Comparison of ENCODE assay signal across 16 mouse cellular contexts in genomic region chr10:39589765-39590546, GRCm38 (mm10). TPM values are rescaled to one million over a fixed set of nuclear protein-coding genes. Genes with fewer than 3 reads are reported as not detected.
DNase-seq lines count a peak whose midpoint lies in the region; ATAC-seq and TF ChIP-seq lines count a peak whose summit lies in the region.
"Had no signal": no experiment of that assay in that cellular context is flagged by ENCODE, and none has a peak within 500 bp of the region (broad histone marks: within the 10 kb centered on the region; RNA-seq: fewer than 3 reads in every experiment).

No protein-coding gene starts in this region.

- no peak overlapping the region for H3K9ac ChIP-seq in forebrain, embryonic 11.5 days (ENCODE audit: low read length)
- no peak overlapping the region for H3K9ac ChIP-seq in forebrain, embryonic 12.5 days
- H3K9ac ChIP-seq in midbrain, embryonic 11.5 days (ENCODE audit: low read length): no peak overlapping the region
- H3K9ac ChIP-seq: liver, embryonic 15.5 days; neural tube, embryonic 13.5 days had no signal

- 82% methylated on average over 19 of the region's 19 CpGs for WGBS in forebrain, embryonic 11.5 days
- 82% methylated on average over 19 of the region's 19 CpGs for WGBS in forebrain, embryonic 12.5 days
- 81% methylated on average over 19 of the region's 19 CpGs for WGBS in midbrain, embryonic 11.5 days
- WGBS in midbrain, embryonic 10.5 days: 86% methylated on average over 19 of the region's 19 CpGs
- WGBS in olfactory bulb, adult 2 months: 81% methylated on average over 19 of the region's 19 CpGs

- H3K9me3 ChIP-seq in forebrain, embryonic 11.5 days (ENCODE audit: control insufficient read depth, low read length): no peaks in the 10 kb centered on the region
- peaks cover 19% of the 10 kb centered on the region; the same call in 1 of the 2 replicates for H3K9me3 ChIP-seq in forebrain, embryonic 12.5 days
- H3K9me3 ChIP-seq in midbrain, embryonic 11.5 days (ENCODE audit: control insufficient read depth, low read length): no peaks in the 10 kb centered on the region; the same call in 1 of the 2 replicates
- peaks cover 15% of the 10 kb centered on the region for H3K9me3 ChIP-seq in midbrain, embryonic 10.5 days (replicated peaks)
- H3K9me3 ChIP-seq: liver, embryonic 15.5 days had no signal

- peaks cover 5% of the 10 kb centered on the region; the same call in 1 of the 2 replicates for H3K4me1 ChIP-seq in forebrain, embryonic 11.5 days (replicated peaks; ENCODE audit: control insufficient read depth, insufficient read depth, low read length)
- H3K4me1 ChIP-seq in forebrain, embryonic 12.5 days: peaks cover 30% of the 10 kb centered on the region
- peaks cover 4% of the 10 kb centered on the region for H3K4me1 ChIP-seq in midbrain, embryonic 11.5 days (ENCODE audit: control insufficient read depth, insufficient read depth, low read length)
- peaks cover 40% of the 10 kb centered on the region for H3K4me1 ChIP-seq in midbrain, embryonic 10.5 days
- peaks cover 14% of the 10 kb centered on the region for H3K4me1 ChIP-seq in olfactory bulb, adult 2 months (ENCODE audit: control insufficient read depth, insufficient read depth, low read length)
- H3K4me1 ChIP-seq: liver, embryonic 15.5 days had no signal

- H3K27me3 ChIP-seq in forebrain, embryonic 11.5 days (ENCODE audit: control insufficient read depth, insufficient read depth, low read length): no peaks in the 10 kb centered on the region
- no peaks in the 10 kb centered on the region for H3K27me3 ChIP-seq in forebrain, embryonic 12.5 days
- no peaks in the 10 kb centered on the region; the same call in 1 of the 2 replicates for H3K27me3 ChIP-seq in midbrain, embryonic 11.5 days (ENCODE audit: control insufficient read depth, insufficient read depth, low read length)
- H3K27me3 ChIP-seq in midbrain, embryonic 10.5 days (ENCODE audit: low read depth, poor library complexity, severe bottlenecking): peaks cover 58% of the 10 kb centered on the region
- H3K27me3 ChIP-seq: liver, embryonic 15.5 days; neural tube, embryonic 13.5 days had no signal

- H3K27ac ChIP-seq in forebrain, embryonic 11.5 days (ENCODE audit: low read depth, low read length): no peak overlapping the region
- no peak overlapping the region for H3K27ac ChIP-seq in forebrain, embryonic 12.5 days
- H3K27ac ChIP-seq in midbrain, embryonic 11.5 days (ENCODE audit: low read depth, low read length): no peak overlapping the region
- no peak overlapping the region for H3K27ac ChIP-seq in midbrain, embryonic 10.5 days (replicated peaks)
- H3K27ac ChIP-seq in olfactory bulb, adult 2 months (ENCODE audit: insufficient read depth, low read depth, low read length): no peak overlapping the region
- H3K27ac ChIP-seq: liver, embryonic 15.5 days had no signal

- 0 out of 2 replicates have a peak, but pooled peaks have one; percentile 18 for TF ChIP-seq POLR2A in olfactory bulb, adult 2 months (IDR thresholded peaks at IDR 0.05; ENCODE audit: insufficient read depth, low read depth, low read length)

- DNase-seq in forebrain, embryonic 11.5 days (ENCODE audit: low spot score): peak; percentile 48
- peak; percentile 61 for DNase-seq in midbrain, embryonic 11.5 days (ENCODE audit: low spot score, missing footprints)
- no peak for DNase-seq in midbrain, embryonic 10.5 days (ENCODE audit: low spot score)
- DNase-seq in cerebellum, postnatal 4 days (ENCODE audit: low spot score in 2 of 2): no peak
- DNase-seq: cerebellum, adult 18-20 months; gastrocnemius, postnatal 36 days; lung, postnatal 14 days; midbrain, embryonic 14.5 days had no signal

- H3K4me2 ChIP-seq in forebrain, embryonic 11.5 days (ENCODE audit: low read depth, low read length, severe bottlenecking): no peak overlapping the region
- no peak overlapping the region for H3K4me2 ChIP-seq in forebrain, embryonic 12.5 days
- H3K4me2 ChIP-seq in midbrain, embryonic 11.5 days: no peak overlapping the region
- H3K4me2 ChIP-seq: liver, embryonic 15.5 days; neural tube, embryonic 13.5 days had no signal

- no peak for ATAC-seq in forebrain, embryonic 11.5 days (replicated peaks; ENCODE audit: low FRiP score)
- no peak for ATAC-seq in forebrain, embryonic 12.5 days (ENCODE audit: low FRiP score)
- ATAC-seq in midbrain, embryonic 11.5 days (ENCODE audit: low FRiP score): no peak
- ATAC-seq in common myeloid progenitor, adult 5-6 weeks (replicated peaks; ENCODE audit: low read depth, poor library complexity, severe bottlenecking): peak; percentile 51
- no peak for ATAC-seq in activated CD4-positive, CD25-positive, alpha-beta regulatory T cell, adult 4 months
- ATAC-seq: forebrain, embryonic 16.5 days; hindbrain, embryonic 16.5 days had no signal

- H3K36me3 ChIP-seq in forebrain, embryonic 11.5 days (ENCODE audit: control insufficient read depth, insufficient read depth, low read length): no peaks in the 10 kb centered on the region
- no peaks in the 10 kb centered on the region for H3K36me3 ChIP-seq in forebrain, embryonic 12.5 days (replicated peaks)
- no peaks in the 10 kb centered on the region for H3K36me3 ChIP-seq in midbrain, embryonic 11.5 days (ENCODE audit: control insufficient read depth, insufficient read depth, low read length)
- 0 out of 2 replicates have a peak, but pooled peaks cover 4% of the 10 kb centered on the region for H3K36me3 ChIP-seq in midbrain, embryonic 10.5 days
- H3K36me3 ChIP-seq: liver, embryonic 15.5 days; neural tube, embryonic 13.5 days had no signal

- no peak for TF ChIP-seq CTCF in olfactory bulb, adult 2 months (IDR thresholded peaks at IDR 0.05; ENCODE audit: insufficient read depth, low read depth, low read length)

- no peak overlapping the region for H3K4me3 ChIP-seq in forebrain, embryonic 11.5 days (ENCODE audit: low read depth, low read length)
- H3K4me3 ChIP-seq in forebrain, embryonic 12.5 days (replicated peaks): no peak overlapping the region
- H3K4me3 ChIP-seq in midbrain, embryonic 11.5 days (ENCODE audit: low read depth, low read length): no peak overlapping the region
- H3K4me3 ChIP-seq in midbrain, embryonic 10.5 days: no peak overlapping the region
- no peak overlapping the region for H3K4me3 ChIP-seq in olfactory bulb, adult 2 months (ENCODE audit: insufficient read depth, low read depth, low read length)
- H3K4me3 ChIP-seq: liver, embryonic 15.5 days; neural tube, embryonic 13.5 days had no signal

RNA-seq across cellular contexts. Expression of gene Traf3ip2, which starts 22.8 kb away (rescaled TPM):
- polyA plus RNA-seq in forebrain, embryonic 11.5 days (2014; fragmentation: Nextera tagmentation; extraction: Ambion mirVana): 3.8 and 5.4 TPM in 2 replicates
- 4.7 and 6.0 TPM in 2 replicates for polyA plus RNA-seq in forebrain, embryonic 12.5 days (2016; fragmentation: Nextera tagmentation; extraction: Ambion mirVana)
- 3.9 TPM in 2 replicates for polyA plus RNA-seq in midbrain, embryonic 11.5 days (2014; fragmentation: Nextera tagmentation; extraction: Ambion mirVana)
- polyA plus RNA-seq in midbrain, embryonic 10.5 days (2016; fragmentation: Nextera tagmentation; extraction: Ambion mirVana): 5.5 and 9.5 TPM in 2 replicates
- 3.8 and 4.0 TPM in 2 replicates for total RNA-seq in common myeloid progenitor, adult 5-6 weeks (2017)
- not detected in 2 replicates for polyA plus RNA-seq in olfactory bulb, adult 2 months (2012; ENCODE audit: insufficient read depth, insufficient read length, low replicate concordance, missing spikeins)
- polyA plus RNA-seq in activated CD4-positive, CD25-positive, alpha-beta regulatory T cell, adult 4 months (2017; shearing (Covaris generic)): 10 to 100 TPM; 33.8 to 34.0 TPM

Comparison
In these comparisons a context has a peak if more than half of its experiments do, and no peak if none do; other contexts are left out.
1. DNase-seq: peak in forebrain, embryonic 11.5 days (single experiment) and midbrain, embryonic 11.5 days (single experiment); none in midbrain, embryonic 10.5 days (single experiment) and cerebellum, postnatal 4 days (0 of 2).